Mouse (Mus musculus) layer of hippocampus, adult 2 months (tissue): Measurements from ENCODE around the gene Olfml2b. TPM values are rescaled to one million over a fixed set of nuclear protein-coding genes. Genes with fewer than 3 reads are reported as not detected.

ENCODE experiments used
- DNase-seq, 2 experiments: peaks; one replicate each; pipeline ENCODE4 v3.0.0; 2022; ENCODE audit warnings: low spot score in 2 of 2
- H3K27ac ChIP-seq: fragments of 200-600 bp; 2 replicates; pipeline ENCODE4 v1.8.1; 2022
- H3K4me3 ChIP-seq: fragments of 200-600 bp; 2 replicates; pipeline ENCODE4 v1.8.1; 2022; ENCODE audit warnings: mild to moderate bottlenecking
- CTCF ChIP-seq: fragments of 200-600 bp; conservative IDR thresholded peaks from 2 replicates; pipeline ENCODE4 v1.8.1; 2022; ENCODE audit warnings: antibody characterized with exemption, mild to moderate bottlenecking, moderate library complexity
- total RNA-seq, 2 experiments: library from RNA; stranded (reverse); gene quantifications; 2 replicates each; pipeline ENCODE4 v1.2.3; 2021

Gene Olfml2b
- total RNA-seq, 2 experiments from 2014 or later = 48.7 to 48.8 TPM

GRCm38 (mm10) chr1:170679624-170680023 lies 35.3 kb downstream of the Olfml2b start:
- no peak for TF ChIP-seq CTCF
- DNase-seq = peak; percentile 71 to 76
- peak overlapping the region; percentile 93 for H3K27ac ChIP-seq
- no peak overlapping the region for H3K4me3 ChIP-seq

- no peak overlapping the region for H3K4me3 ChIP-seq
- no peak for DNase-seq
- TF ChIP-seq CTCF = no peak
- no peak overlapping the region for H3K27ac ChIP-seq
These were observed 39.5 kb downstream of the Olfml2b start for GRCm38 (mm10) chr1:170683863-170684262.

GRCm38 (mm10) chr1:170689773-170690172 lies 45.4 kb downstream of the Olfml2b start:
- no peak overlapping the region for H3K27ac ChIP-seq
- no peak for DNase-seq
- H3K4me3 ChIP-seq = no peak overlapping the region
- no peak for TF ChIP-seq CTCF

- H3K4me3 ChIP-seq = no peak overlapping the region
- no peak overlapping the region for H3K27ac ChIP-seq
- DNase-seq = no peak
- TF ChIP-seq CTCF = no peak
These were observed 47.0 kb downstream of the Olfml2b start for GRCm38 (mm10) chr1:170691301-170691700.

GRCm38 (mm10) chr1:170694821-170695291 lies 50.5 kb downstream of the Olfml2b start:
- no peak overlapping the region for H3K4me3 ChIP-seq
- no peak for TF ChIP-seq CTCF
- H3K27ac ChIP-seq = peak overlapping the region; percentile 25; the same call in 1 of the 2 replicates
- DNase-seq = peak; percentile 35 to 51

GRCm38 (mm10) chr1:170695326-170695725 lies 51.0 kb downstream of the Olfml2b start:
- Histone ChIP-seq H3K27ac (peak overlapping the region; percentile 25; the same call in 1 of the 2 replicates), H3K4me3 (no peak overlapping the region)
- no peak for TF ChIP-seq CTCF
- no peak for DNase-seq

GRCm38 (mm10) chr1:170696996-170697395 lies 52.7 kb downstream of the Olfml2b start:
- no peak overlapping the region for H3K27ac ChIP-seq
- TF ChIP-seq CTCF = no peak
- no peak for DNase-seq
- no peak overlapping the region for H3K4me3 ChIP-seq

GRCm38 (mm10) chr1:170697771-170698356 lies 53.5 kb downstream of the Olfml2b start:
- no peak overlapping the region for H3K4me3 ChIP-seq
- DNase-seq = no peak

GRCm38 (mm10) chr1:170698771-170699170 lies 54.4 kb downstream of the Olfml2b start:
- no peak for DNase-seq
- Histone ChIP-seq H3K27ac (no peak overlapping the region), H3K4me3 (no peak overlapping the region)
- TF ChIP-seq CTCF = no peak

More at GRCm38 (mm10) chr1:170697771-170698356, 53.5 kb downstream of the Olfml2b start:
- no peak overlapping the region for H3K27ac ChIP-seq
- no peak for TF ChIP-seq CTCF

GRCm38 (mm10) chr1:170699553-170699952 lies 55.2 kb downstream of the Olfml2b start:
- no peak for TF ChIP-seq CTCF
- no peak overlapping the region for H3K4me3 ChIP-seq
- no peak for DNase-seq
- no peak overlapping the region for H3K27ac ChIP-seq

GRCm38 (mm10) chr1:170700496-170701027 lies 56.2 kb downstream of the Olfml2b start:
- Histone ChIP-seq H3K4me3 (no peak overlapping the region), H3K27ac (0 out of 2 replicates have a peak overlapping the region, but pooled peaks have one; percentile 10)
- DNase-seq = no peak
- no peak for TF ChIP-seq CTCF

- Histone ChIP-seq H3K27ac (peak overlapping the region; percentile 10; the same call in 1 of the 2 replicates), H3K4me3 (no peak overlapping the region)
- DNase-seq = no peak
- TF ChIP-seq CTCF = no peak
These were observed 56.8 kb downstream of the Olfml2b start for GRCm38 (mm10) chr1:170701178-170701577.

- TF ChIP-seq CTCF = no peak
- Histone ChIP-seq H3K27ac (peak overlapping the region; percentile 10; the same call in 1 of the 2 replicates), H3K4me3 (no peak overlapping the region)
- no peak for DNase-seq
These were observed 57.2 kb downstream of the Olfml2b start for GRCm38 (mm10) chr1:170701582-170701981.

- DNase-seq = no peak
- Histone ChIP-seq H3K27ac (no peak overlapping the region), H3K4me3 (no peak overlapping the region)
- TF ChIP-seq CTCF = no peak
These were observed 57.9 kb downstream of the Olfml2b start for GRCm38 (mm10) chr1:170702263-170702662.
